Mouse (Mus musculus) splenic B cell, adult 2 months (primary cell): ENCODE results near the gene Trpv2.

Experiments
- DNase-seq: peaks from one replicate; pipeline ENCODE4 v3.0.0-alpha.2; 2011; ENCODE audit warnings: low read depth, low spot score
- H3K27me3 ChIP-seq: 2 replicates; pipeline ENCODE4 v1.6.1; 2012; ENCODE audit warnings: mild to moderate bottlenecking, low read length, moderate library complexity, mixed read lengths; ENCODE audit not compliant: control insufficient read depth, poor library complexity, insufficient read depth, severe bottlenecking
- H3K36me3 ChIP-seq: 2 replicates; pipeline ENCODE4 v1.6.1; 2012; ENCODE audit warnings: mild to moderate bottlenecking, low read length, moderate library complexity, mixed read lengths; ENCODE audit not compliant: control insufficient read depth, poor library complexity, insufficient read depth, severe bottlenecking

The Trpv2 gene

DNA sequence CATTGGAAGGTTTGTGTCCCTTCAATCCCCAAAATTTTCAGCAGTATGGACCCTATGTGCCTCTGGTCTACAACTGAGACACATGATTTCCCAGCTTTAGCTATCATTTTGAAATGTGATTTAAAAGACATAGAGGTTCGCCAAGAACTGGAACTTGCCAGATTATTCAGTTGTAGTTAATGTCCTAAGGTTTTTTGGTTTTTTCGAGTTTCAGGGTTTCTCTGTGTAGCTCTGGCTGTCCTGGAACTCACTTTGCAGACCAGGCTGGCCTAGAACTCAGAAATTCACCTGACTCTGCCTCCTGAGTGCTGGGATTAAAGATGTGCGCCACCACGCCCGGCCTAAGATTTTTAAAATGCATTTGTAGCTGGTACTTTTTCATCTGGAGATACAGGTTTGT is 20.7 kb upstream of the Trpv2 start:
- Histone ChIP-seq H3K36me3 (peaks cover 10% of the 10 kb centered on the region), H3K27me3 (no peaks in the 10 kb centered on the region)
- DNase-seq: no peak

DNA sequence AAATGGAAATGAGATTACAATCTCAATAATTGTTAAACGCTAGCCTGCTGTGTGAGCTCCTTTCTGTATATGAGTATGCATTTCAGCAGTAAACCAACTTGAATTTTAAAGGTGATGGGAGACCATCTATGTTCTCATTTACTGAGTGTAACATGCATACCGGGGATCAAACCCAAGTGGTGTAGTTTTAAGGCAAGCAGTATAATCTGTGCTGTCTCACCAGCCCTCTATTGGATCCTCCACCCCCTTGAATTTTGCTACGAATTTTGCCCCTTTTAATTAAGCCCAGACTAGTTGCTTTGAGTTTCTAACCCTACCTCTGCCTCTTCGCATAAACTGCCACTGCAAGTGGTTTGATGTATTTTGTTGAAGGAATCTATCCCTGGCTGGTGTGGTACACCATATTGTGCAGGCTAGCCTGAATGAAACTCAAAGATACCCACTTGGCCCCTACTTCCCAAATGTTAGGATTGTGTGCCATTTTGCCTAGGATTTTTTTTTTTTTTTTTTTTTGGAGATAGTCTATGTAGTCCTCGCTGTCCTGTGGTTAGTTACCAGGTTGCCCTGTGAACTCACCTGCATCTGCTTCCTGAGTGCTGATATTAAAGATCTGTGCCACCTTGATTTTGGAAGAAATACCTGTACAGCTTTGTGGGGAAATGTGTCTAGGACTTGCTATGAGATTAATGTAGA is 20.0 kb upstream of the Trpv2 start:
- peak; percentile 32 for DNase-seq
- Histone ChIP-seq H3K36me3 (peaks cover 10% of the 10 kb centered on the region), H3K27me3 (no peaks in the 10 kb centered on the region)

DNA sequence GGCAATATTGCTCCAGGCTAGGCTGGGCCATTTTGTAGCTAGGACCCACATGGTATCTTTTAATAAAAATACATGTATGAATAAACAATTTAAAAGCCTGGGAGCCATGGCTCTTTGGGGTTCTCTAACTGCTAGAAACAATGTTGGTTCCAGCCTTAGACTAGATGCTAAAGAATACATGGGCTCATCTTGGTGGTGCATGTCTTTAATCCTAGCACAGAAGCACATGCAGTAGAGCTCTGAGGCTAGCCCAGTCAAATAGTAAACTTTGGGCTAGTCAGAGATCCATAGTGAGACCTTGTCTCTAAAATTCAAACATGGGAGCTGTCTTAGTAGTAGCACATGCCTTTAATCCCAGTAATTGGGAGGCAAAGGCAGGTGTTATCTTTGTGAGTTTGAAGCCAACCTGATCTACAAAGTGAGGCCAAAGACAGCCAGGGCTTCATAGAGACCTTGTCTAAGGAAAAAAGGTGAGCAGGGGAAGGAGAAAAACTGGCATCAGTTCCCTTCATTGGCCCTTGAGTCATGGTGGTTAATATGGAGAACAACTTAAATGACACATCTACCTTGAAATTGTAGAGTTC is 19.3 kb upstream of the Trpv2 start:
- DNase-seq: peak; percentile 32
- no peaks in the 10 kb centered on the region for H3K27me3 ChIP-seq
- H3K36me3 ChIP-seq: peaks cover 10% of the 10 kb centered on the region

GRCm38 (mm10) chr11:62555896-62556412 is 18.3 kb upstream of the Trpv2 start:
- H3K27me3 ChIP-seq: no peaks in the 10 kb centered on the region
- peak; percentile 26 for DNase-seq
- H3K36me3 ChIP-seq: peaks cover 10% of the 10 kb centered on the region

DNA sequence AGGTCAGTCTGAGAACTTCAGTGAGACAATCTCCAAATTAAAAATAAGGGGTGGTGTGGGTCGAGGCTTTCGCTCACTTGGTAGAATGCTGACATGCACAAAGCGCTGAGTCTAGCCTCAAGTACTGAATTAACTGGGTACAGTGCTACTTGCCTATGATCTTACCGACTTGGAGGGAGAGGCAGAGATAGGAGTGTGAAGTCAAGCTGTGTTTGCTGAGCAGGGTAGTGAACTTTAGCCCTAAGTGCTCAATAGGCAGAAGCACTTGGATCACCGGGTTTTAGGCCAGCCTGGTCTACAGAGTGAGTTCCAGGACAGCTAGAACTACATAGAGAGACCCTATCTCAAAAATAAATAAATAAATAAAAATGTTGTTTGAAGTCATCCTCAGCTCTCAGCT is 17.1 kb upstream of the Trpv2 start:
- DNase-seq: peak; percentile 32
- Histone ChIP-seq H3K36me3 (peaks cover 10% of the 10 kb centered on the region), H3K27me3 (no peaks in the 10 kb centered on the region)

DNA sequence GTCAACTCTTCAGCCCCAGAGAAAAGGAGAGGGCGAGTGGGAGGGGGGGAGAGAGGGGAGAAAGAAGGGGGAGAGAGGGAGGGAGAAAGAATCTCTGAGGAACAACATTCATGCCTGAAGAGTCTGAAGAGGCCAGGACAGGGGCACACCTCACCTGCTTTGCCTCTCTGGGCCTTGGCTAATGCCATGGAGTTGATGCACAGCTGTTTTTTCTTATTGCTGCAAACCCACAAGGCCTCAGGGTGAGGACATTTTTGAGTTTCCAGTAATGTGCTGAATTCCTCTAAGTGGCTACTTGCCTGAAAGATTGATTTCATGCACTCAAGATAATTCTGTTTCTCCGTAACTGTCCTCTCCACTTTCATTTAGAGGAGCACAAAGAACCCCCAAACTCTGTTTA is 16.1 kb upstream of the Trpv2 start:
- no peaks in the 10 kb centered on the region for H3K27me3 ChIP-seq
- peak; percentile 15 for DNase-seq
- peaks cover 9% of the 10 kb centered on the region for H3K36me3 ChIP-seq

DNA sequence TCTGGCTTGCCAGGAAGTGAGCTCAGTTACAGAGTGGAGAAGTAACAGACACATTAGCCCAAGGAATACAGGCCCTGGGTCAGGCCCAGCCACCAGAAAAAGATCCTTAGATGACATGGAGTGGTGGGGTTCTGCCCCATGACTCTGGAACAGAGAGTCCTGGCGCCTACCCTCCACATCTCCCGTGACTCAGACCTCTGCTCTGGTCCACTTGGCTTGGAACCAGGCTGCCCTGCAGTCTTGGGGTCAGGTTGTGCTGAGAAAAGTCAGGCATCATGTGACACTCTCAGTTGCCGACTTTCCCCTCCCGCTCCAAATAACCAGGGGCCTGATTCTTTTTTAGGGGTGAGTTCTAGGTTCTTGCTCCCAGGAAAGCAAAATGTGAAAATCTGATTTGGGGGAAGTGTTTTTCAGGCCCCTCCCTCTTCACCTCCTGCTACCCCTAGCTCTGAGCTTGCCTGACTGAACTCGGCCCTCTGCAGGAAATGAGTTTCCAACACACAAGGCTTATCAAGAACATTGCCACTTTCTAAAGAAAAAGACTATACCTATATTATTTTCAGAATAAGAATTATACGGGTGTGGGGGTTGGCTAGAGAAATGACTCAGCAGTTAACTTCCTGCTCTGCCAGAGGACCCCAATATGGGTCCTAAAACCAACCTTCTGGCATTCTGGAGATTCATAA is 15.2 kb upstream of the Trpv2 start:
- peak; percentile 20 for DNase-seq
- Histone ChIP-seq H3K36me3 (0 out of 2 replicates have a peak, but pooled peaks cover 3% of the 10 kb centered on the region), H3K27me3 (no peaks in the 10 kb centered on the region)

GRCm38 (mm10) chr11:62560463-62561016 is 13.7 kb upstream of the Trpv2 start:
- H3K36me3 ChIP-seq: no peaks in the 10 kb centered on the region
- no peaks in the 10 kb centered on the region for H3K27me3 ChIP-seq
- peak; percentile 14 for DNase-seq

DNA sequence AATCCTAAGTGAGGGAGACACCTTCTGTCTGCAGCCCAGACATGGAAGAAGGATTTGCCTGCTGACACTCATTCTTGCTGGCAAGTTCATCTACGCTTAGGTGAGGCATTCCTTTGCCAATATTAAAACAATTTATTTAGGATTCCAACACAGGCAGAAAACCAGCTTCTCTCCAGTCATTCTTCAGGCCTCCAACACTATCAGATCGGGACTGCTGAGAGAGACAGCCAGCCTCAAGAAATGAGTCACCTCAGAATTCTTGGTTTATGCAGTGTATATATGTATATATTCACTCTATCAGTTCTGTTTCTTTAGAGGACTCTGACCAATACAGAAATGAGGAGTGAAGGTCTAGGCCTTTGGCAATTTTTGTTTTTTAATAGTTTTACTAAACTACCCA is 10.7 kb upstream of the Trpv2 start:
- Histone ChIP-seq H3K36me3 (no peaks in the 10 kb centered on the region), H3K27me3 (no peaks in the 10 kb centered on the region)
- no peak for DNase-seq

DNA sequence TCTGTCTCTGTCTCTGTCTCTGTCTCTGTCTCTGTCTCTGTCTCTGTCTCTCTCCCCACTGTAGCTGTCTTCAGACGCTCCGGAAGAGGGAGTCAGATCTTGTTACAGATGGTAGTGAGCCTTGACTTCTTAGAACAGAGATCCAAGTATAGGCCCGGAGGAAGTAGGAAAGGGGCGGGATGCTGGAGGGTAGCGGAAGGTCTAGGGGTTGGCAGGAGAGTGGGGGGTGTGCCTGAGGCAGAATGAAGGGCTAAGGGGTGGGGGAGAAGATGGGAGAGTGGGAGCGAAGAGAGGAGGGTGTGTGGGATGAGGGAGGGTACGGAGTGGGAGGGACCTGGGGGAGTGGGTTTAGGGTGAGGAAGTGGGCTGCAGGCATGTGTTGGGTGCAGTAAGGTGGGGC is 8.5 kb upstream of the Trpv2 start:
- Histone ChIP-seq H3K27me3 (no peaks in the 10 kb centered on the region), H3K36me3 (no peaks in the 10 kb centered on the region)
- no peak for DNase-seq

GRCm38 (mm10) chr11:62566211-62566610 is 8.1 kb upstream of the Trpv2 start:
- Histone ChIP-seq H3K27me3 (no peaks in the 10 kb centered on the region), H3K36me3 (no peaks in the 10 kb centered on the region)
- DNase-seq: no peak

GRCm38 (mm10) chr11:62568300-62568699 is 6.0 kb upstream of the Trpv2 start:
- no peak for DNase-seq
- H3K27me3 ChIP-seq: no peaks in the 10 kb centered on the region
- no peaks in the 10 kb centered on the region for H3K36me3 ChIP-seq

GRCm38 (mm10) chr11:62574703-62575085 is 408 bp downstream of the Trpv2 start:
- no peak for DNase-seq
- no peaks in the 10 kb centered on the region for H3K27me3 ChIP-seq
- H3K36me3 ChIP-seq: peaks cover 5% of the 10 kb centered on the region

DNA sequence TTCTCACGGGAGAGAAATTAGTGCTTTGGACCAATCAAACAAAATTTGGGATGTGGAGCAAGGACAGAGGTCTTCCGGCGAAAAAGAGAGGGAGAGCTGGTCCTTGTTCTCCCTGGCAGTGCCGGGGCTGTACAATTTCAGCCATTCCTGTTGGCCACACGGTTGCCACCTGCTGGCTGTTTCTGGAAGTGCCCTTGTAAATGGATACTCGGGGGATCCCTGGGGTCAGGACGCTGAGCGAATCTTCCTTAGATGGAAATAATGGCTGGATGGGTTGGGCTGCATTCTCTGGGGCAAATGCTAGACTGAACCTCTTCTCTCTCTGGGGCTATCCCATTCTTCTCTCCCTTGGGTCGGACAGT is 992 bp downstream of the Trpv2 start:
- no peaks in the 10 kb centered on the region for H3K27me3 ChIP-seq
- H3K36me3 ChIP-seq: peaks cover 5% of the 10 kb centered on the region
- DNase-seq: peak; percentile 87
